Mouse (Mus musculus) thymus, adult 2 months (tissue): ENCODE measurements at regions not wholly inside any gene's neighbourhood (a gene's known extent, or its start where the extent isn't known, plus 50 kb on each side); places are given as distances from the start of the nearest gene placed in this dataset.

Experiments
- CTCF ChIP-seq: fragments of 200-500 bp; IDR thresholded peaks from 2 replicates; pipeline ENCODE4 v1.5.1; 2012; ENCODE audit warnings: mild to moderate bottlenecking, control low read depth, low read length, moderate library complexity, borderline replicate concordance; ENCODE audit not compliant: control insufficient read depth, poor library complexity, insufficient read depth; ENCODE audit errors: extremely low read depth
- POLR2A ChIP-seq: fragments of 200-500 bp; IDR thresholded peaks from 2 replicates; pipeline ENCODE4 v1.6.1; 2012; ENCODE audit warnings: mild to moderate bottlenecking, low read length, control low read depth, moderate library complexity; ENCODE audit not compliant: control insufficient read depth, poor library complexity, insufficient read depth; ENCODE audit errors: extremely low read depth

DNA sequence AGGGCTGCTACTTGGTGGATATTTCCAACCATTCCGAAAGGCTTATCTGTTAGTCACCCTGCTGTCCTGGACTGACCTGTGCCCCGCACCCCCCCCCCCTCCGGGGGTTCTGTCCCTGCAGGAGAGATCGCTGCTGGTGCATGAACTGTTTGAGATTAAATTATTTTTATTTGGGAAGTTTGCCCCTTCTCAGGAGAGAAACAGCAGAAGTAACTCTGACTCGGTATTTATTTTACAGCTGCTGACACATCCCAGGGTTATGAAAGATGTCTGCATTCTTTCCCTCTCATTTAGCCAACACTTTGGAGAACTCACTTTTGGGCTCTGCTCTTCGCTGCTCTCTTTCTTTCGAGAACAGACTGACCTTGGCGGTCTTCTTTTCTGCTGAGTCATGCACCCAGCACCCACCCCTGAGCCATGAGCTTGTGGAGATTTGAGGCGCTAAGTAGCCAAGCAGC, 99.5 kb upstream of the Rgma start:
- no peak for TF ChIP-seq POLR2A
- no peak for TF ChIP-seq CTCF
